Mouse (Mus musculus) liver, adult 2 months (tissue): Measurements from ENCODE around the gene Clec2g. TPM values are rescaled to one million over a fixed set of nuclear protein-coding genes. Genes with fewer than 3 reads are reported as not detected.
A peak's percentile ranks its signal among the peaks of the same experiment; 100 is the strongest.
"Not testable (repeated sequence)": the region's sequence is repeated elsewhere in the genome, so short reads cannot be mapped to it uniquely, and the experiment has no call there.

Experiments used
- DNase-seq: peaks from one replicate; pipeline ENCODE4 v3.0.0-alpha.2; 2011; ENCODE audit warnings: low read depth, low spot score; ENCODE audit errors: extremely low read depth
- H3K27ac ChIP-seq: fragments of 200-500 bp; replicated peaks from 2 replicates; pipeline ENCODE4 v1.5.1; 2012; ENCODE audit warnings: low read depth, mild to moderate bottlenecking, control low read depth, inconsistent platforms, low read length; ENCODE audit not compliant: insufficient read depth
- H3K27me3 ChIP-seq: fragments of 200-500 bp; 2 replicates; pipeline ENCODE4 v1.6.1; 2012; ENCODE audit warnings: mild to moderate bottlenecking, moderate library complexity, low read length, inconsistent platforms; ENCODE audit not compliant: control insufficient read depth, insufficient read depth
- H3K36me3 ChIP-seq: fragments of 200-500 bp; 2 replicates; pipeline ENCODE4 v1.6.1; 2012; ENCODE audit warnings: low read length, inconsistent platforms; ENCODE audit not compliant: control insufficient read depth, insufficient read depth
- H3K4me1 ChIP-seq: fragments of 200-500 bp; 2 replicates; pipeline ENCODE4 v1.6.1; 2011; ENCODE audit warnings: low read length; ENCODE audit not compliant: control insufficient read depth, insufficient read depth
- H3K4me3 ChIP-seq: fragments of 200-500 bp; 2 replicates; pipeline ENCODE4 v1.5.1; 2011; ENCODE audit warnings: low read depth, mild to moderate bottlenecking, control low read depth, low read length, moderate library complexity; ENCODE audit not compliant: insufficient read depth
- H3K79me2 ChIP-seq: fragments of 200-500 bp; 2 replicates; pipeline ENCODE4 v1.6.1; 2012; ENCODE audit warnings: inconsistent platforms, mild to moderate bottlenecking, low read length, moderate library complexity; ENCODE audit not compliant: control insufficient read depth, insufficient read depth
- H3K9ac ChIP-seq: fragments of 200-500 bp; 2 replicates; pipeline ENCODE4 v1.6.1; 2012; ENCODE audit warnings: low read depth, mild to moderate bottlenecking, control low read depth, inconsistent platforms, low read length
- CTCF ChIP-seq: fragments of 200-500 bp; IDR thresholded peaks from 2 replicates; pipeline ENCODE4 v1.5.1; 2011; ENCODE audit warnings: low read depth, low read length, control low read depth
- POLR2A ChIP-seq: fragments of 200-500 bp; IDR thresholded peaks from 2 replicates; pipeline ENCODE4 v1.6.1; 2011; ENCODE audit warnings: low read length, control low read depth; ENCODE audit not compliant: insufficient read depth; ENCODE audit errors: extremely low read depth
- WGBS: fragments of 180-500 bp; shearing (Covaris S2); methylation state at CpG from one replicate; pipeline ENCODE4 v1.1.7; 2018; 5-methylcytosine and 5-hydroxymethylcytosine counted together
- polyA plus RNA-seq: library from polyadenylated mRNA; depleted of rRNA; stranded (reverse); fragments of >200 nt; gene quantifications from 2 replicates; pipeline ENCODE4 v1.2.3, GENCODE M21; 2012
- total RNA-seq: library from RNA; depleted of rRNA; stranded (reverse); fragments of >200 nt; gene quantifications from 2 replicates; pipeline ENCODE4 v1.2.3, GENCODE M21; 2014

The Clec2g gene
- total and polyA plus RNA-seq, 2 experiments, result not detected

DNA sequence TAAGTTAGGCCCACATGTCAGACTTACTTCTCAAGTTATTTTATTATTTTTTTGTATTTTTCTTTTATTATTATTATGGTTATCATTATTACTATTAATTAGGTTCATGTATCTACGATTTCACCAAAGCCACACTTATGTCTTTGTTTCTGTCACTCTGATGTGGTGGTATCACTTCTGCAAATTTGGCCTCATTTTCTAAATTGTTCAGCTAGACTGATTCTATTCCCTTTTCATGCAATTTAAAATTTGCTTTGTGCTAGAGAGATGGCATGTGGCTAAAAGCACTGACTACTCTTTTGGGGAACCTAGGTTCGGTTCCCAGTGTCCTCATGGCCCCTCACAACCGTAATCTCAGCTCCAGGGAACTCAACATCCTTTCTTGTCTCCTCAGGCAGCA lies 11.4 kb downstream of the Clec2g start:
- no peak overlapping the region for H3K9ac ChIP-seq
- no peak for DNase-seq
- H3K79me2 ChIP-seq, result no peaks in the 10 kb centered on the region
- H3K4me3 ChIP-seq, result no peak overlapping the region
- H3K36me3 ChIP-seq, result no peaks in the 10 kb centered on the region
- no peak overlapping the region for H3K27ac ChIP-seq
- 78% methylated on average over 3 of the region's 3 CpGs for WGBS
- no peaks in the 10 kb centered on the region for H3K4me1 ChIP-seq
- no peaks in the 10 kb centered on the region for H3K27me3 ChIP-seq
- no peak for TF ChIP-seq POLR2A
- no peak for TF ChIP-seq CTCF

DNA sequence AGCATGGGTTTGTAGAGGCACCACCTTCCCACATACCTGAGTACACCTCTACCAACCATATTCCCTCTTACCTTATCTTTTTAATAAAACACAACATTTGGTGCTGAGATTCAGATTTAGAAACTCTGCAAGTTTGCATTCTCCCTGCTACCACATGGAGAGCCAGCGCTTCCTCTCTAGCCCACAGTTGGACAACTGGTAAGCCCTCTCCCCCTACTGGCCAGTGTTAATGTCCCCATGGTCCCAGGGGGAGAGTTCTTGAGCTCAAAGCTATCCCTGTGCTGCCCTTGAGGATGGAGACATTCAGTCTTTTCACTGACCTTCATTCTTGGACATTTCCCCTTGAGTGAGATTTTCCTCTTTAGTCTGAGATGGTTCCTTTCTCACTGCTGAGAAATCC lies 26.9 kb downstream of the Clec2g start:
- no peaks in the 10 kb centered on the region for H3K79me2 ChIP-seq
- H3K9ac ChIP-seq, result no peak overlapping the region
- no peaks in the 10 kb centered on the region; the same call in 1 of the 2 replicates for H3K27me3 ChIP-seq
- WGBS, result 79% methylated on average over 1 of the region's 1 CpGs
- H3K36me3 ChIP-seq, result no peaks in the 10 kb centered on the region
- H3K4me3 ChIP-seq, result no peak overlapping the region
- no peak for DNase-seq
- no peak overlapping the region for H3K27ac ChIP-seq
- no peaks in the 10 kb centered on the region for H3K4me1 ChIP-seq
- no peak for TF ChIP-seq CTCF

DNA sequence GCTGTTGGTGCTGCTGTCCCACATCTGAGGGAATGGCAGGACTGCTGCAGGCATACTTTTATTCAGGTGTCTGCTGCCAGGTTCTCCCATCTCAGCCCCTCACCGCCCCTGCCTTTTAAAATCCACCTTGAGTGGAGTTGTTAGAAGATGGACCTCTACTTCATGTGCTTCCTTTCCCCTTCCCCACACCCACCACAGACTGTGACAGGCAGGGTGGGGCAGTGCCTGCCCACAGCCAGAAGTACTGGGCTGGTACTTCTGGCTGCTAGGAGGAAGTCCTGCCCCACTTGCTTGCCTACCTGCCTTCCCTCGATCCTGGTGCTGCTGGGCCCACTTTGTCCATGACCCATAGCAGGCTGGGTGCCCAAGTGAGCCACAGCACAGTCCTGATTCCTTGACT lies 27.9 kb downstream of the Clec2g start:
- H3K79me2 ChIP-seq, H3K4me1 ChIP-seq, H3K27me3 ChIP-seq, DNase-seq, H3K27ac ChIP-seq, H3K4me3 ChIP-seq, H3K9ac ChIP-seq, H3K36me3 ChIP-seq: not testable (repeated sequence)
- WGBS, result 78% methylated on average over 2 of the region's 2 CpGs

DNA sequence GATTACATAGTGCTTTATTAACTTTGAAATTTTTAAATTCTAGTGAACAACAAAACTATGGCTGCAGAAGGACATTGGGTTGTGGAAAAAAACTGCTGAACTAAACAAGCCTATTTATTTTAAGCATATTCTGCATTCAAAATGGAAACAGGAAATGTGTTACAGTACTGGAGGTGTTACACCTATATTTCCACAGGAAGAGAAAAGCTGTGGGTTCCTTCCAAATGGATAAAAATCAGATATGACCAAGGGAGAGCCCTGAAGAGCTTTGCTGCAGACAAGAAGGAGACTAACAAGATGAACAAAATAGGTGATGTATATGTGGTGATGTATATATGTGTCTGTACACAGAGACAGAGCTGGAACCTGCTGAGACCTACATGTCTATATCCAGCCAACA lies 30.3 kb downstream of the Clec2g start:
- Histone ChIP-seq H3K27ac (no peak overlapping the region), H3K4me3 (no peak overlapping the region), H3K4me1 (no peaks in the 10 kb centered on the region), H3K36me3 (no peaks in the 10 kb centered on the region), H3K79me2 (no peaks in the 10 kb centered on the region), H3K9ac (no peak overlapping the region), H3K27me3 (no peaks in the 10 kb centered on the region; the same call in 1 of the 2 replicates)
- TF ChIP-seq POLR2A (no peak), CTCF (no peak)
- DNase-seq, result no peak

DNA sequence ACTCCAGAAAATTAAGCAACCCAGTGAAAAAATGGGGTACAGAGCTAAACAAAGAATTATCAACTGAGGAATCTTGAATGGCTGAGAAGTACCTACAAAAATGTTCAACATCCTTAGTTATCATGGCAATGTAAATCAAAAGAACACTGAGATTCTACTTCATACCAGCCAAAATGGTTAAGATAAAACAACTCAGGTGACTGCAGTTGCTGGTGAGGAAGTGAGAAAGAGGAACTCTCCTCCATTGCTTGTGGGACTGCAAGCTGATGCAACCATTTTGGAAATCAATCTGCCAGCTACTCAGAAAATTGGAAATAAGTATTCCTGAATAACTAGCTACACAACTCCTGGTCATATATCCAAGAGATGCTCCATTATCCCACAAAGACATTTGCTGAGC lies 34.3 kb downstream of the Clec2g start:
- no peaks in the 10 kb centered on the region for H3K27me3 ChIP-seq
- H3K79me2 ChIP-seq, result no peaks in the 10 kb centered on the region
- H3K27ac ChIP-seq, result no peak overlapping the region
- TF ChIP-seq CTCF, result no peak
- no peak for TF ChIP-seq POLR2A
- no peaks in the 10 kb centered on the region for H3K36me3 ChIP-seq
- H3K4me1 ChIP-seq, result peaks cover 2% of the 10 kb centered on the region; the same call in 1 of the 2 replicates
- no peak for DNase-seq
- no peak overlapping the region for H3K4me3 ChIP-seq
- no peak overlapping the region for H3K9ac ChIP-seq

DNA sequence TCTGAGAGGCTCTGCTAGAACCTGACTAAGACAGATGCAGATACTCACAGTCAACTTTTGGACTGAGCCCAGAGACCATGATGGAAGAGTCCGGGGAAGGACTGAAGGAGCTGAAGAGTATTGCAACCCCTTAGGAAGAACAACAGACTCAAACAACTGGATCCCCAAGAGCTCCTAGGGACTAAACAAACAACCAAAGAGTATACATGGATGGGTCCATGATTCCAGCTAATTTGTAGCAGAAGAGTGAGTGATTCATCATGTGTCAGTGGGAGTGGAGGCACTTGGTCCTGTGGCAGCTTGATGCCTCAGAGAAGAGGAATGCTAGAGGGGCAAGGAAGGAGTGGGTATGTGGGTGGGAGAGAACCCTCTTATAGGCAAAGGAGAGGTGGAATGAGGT lies 35.6 kb downstream of the Clec2g start:
- no peak overlapping the region for H3K4me3 ChIP-seq
- no peak for TF ChIP-seq CTCF
- TF ChIP-seq POLR2A, result no peak
- no peak overlapping the region for H3K9ac ChIP-seq

DNA sequence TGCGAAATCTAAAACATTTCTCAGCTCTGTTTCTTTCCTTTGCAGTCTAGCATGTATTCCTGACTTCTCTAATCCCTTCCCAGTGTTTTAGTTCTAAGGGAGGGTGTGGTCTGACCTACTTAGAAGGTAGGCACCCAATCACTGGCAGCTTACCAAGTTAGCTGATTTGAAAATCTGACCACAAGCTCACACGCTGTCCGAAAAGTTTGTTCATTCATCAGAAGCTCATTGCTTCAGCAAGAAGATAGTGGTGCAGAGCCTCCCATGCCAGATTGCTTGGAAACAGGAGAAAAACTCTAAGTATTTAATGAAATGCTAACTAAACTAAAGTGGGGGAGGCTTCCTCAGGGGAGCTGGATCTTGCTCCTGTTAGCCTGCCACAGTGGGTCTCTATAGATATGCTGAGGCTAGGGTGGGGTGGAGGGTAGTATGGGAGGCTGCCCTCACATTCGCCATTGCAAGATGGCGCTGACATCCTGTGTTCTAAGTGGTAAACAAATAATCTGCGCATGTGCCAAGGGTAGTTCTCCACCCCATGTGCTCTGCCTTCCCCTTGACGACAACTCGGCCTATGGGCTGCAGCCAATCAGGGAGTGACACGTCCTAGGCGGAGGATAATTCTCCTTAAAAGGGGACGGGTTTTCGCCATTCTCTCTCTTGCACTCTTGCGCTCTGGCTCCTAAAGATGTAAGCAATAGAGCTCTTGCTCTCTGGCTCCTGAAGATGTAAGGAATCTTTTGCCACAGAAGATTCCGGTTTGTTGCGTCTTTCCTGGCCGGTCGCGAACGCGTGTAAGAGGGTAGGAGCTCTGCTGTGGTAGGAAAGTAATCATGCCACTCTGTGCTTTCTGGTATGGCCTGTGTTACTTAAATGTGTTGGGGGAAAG lies 36.6 kb downstream of the Clec2g start:
- 96% methylated on average over 20 of the region's 20 CpGs for WGBS
- not testable (repeated sequence) for H3K9ac ChIP-seq, H3K36me3 ChIP-seq

More for the DNA sequence above, 35.6 kb downstream of the Clec2g start:
- no peak overlapping the region for H3K27ac ChIP-seq
- H3K27me3 ChIP-seq, result no peaks in the 10 kb centered on the region
- no peaks in the 10 kb centered on the region for H3K79me2 ChIP-seq
- DNase-seq, result no peak
- WGBS, result 97% methylated on average over 1 of the region's 1 CpGs
- peaks cover 2% of the 10 kb centered on the region; the same call in 1 of the 2 replicates for H3K4me1 ChIP-seq
- no peaks in the 10 kb centered on the region for H3K36me3 ChIP-seq

More for the DNA sequence above, 36.6 kb downstream of the Clec2g start:
- not testable (repeated sequence) for H3K79me2 ChIP-seq, H3K4me3 ChIP-seq, H3K27me3 ChIP-seq, H3K27ac ChIP-seq, H3K4me1 ChIP-seq
- DNase-seq, result peak; percentile 42
